Mouse (Mus musculus) adrenal gland, postnatal 14 days (tissue): ENCODE data around the gene Cog8. TPM values are rescaled to one million over a fixed set of nuclear protein-coding genes. Genes with fewer than 3 reads are reported as not detected.
"Not testable (repeated sequence)": the region's sequence is repeated elsewhere in the genome, so short reads cannot be mapped to it uniquely, and the experiment has no call there.

Experiments
- DNase-seq: peaks from one replicate; pipeline ENCODE4 v3.0.0; 2021; ENCODE audit warnings: mixed read lengths
- microRNA-seq, 2 experiments: library from miRNA; unstranded; fragments of <30 nt; microRNA quantifications; one replicate each; pipeline ENCODE4 v1.2.0; 2021
- total RNA-seq: library from RNA; stranded (reverse); gene quantifications from 2 replicates; pipeline ENCODE4 v1.2.3, GENCODE M21; 2021

The Cog8 gene
- total RNA-seq, 1 experiment from 2014 or later, result 29.4 TPM

- no peak for DNase-seq
Measured at GRCm38 (mm10) chr8:107045478-107045877, 11.0 kb downstream of the Cog8 start.

DNA sequence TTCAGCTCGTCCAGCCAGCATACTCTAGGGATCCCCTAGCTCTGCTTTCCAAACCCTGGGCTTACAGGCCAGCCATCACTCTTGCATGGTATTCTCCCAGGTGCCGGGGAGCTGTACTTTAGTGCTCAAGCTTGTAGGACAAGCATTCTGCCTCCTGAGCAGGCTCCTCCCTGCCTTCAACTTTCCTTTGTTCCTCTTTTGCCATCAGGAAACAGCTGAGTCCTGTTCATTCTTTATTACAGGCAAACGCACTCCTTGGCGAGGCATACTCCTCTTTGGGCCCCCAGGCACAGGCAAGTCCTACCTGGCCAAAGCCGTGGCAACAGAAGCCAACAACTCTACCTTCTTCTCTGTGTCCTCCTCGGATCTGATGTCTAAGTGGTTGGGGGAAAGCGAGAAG is 15.9 kb downstream of the Cog8 start:
- no peak for DNase-seq

DNA sequence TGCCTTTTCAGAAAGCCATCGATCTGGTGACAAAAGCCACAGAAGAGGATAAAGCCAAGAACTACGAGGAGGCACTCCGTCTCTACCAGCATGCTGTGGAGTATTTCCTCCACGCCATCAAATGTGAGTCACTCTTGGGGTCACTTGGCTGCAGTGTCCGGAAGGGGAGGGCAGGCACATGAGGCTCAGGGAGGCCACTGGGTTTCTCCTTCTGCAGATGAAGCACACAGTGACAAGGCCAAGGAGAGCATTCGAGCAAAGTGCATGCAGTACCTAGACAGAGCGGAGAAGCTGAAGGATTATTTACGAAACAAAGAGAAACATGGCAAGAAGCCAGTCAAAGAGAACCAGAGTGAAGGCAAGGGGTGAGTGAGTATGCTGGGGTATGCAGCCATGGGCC is 19.9 kb downstream of the Cog8 start:
- peak; percentile 59 for DNase-seq

GRCm38 (mm10) chr8:107035641-107036040 is 20.8 kb downstream of the Cog8 start:
- no peak for DNase-seq

DNA sequence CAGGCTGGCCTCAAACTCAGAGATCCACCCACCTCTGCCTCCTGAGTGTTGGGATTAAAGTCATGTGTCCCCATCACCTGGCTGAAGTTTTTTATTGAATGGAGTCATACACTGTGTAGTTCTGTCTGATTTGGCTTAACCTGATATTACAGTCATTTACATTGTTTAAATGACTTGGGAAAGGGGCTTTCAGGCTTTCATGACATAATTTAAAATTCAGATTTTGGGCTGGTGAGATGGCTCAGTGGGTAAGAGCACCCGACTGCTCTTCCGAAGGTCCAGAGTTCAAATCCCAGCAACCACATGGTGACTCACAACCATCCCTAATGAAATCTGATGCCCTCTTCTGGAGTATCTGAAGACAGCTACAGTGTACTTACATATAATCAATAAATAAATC is 22.9 kb downstream of the Cog8 start:
- DNase-seq, result not testable (repeated sequence)

- no peak for DNase-seq
Measured at GRCm38 (mm10) chr8:107031577-107032090, 24.9 kb downstream of the Cog8 start.

DNA sequence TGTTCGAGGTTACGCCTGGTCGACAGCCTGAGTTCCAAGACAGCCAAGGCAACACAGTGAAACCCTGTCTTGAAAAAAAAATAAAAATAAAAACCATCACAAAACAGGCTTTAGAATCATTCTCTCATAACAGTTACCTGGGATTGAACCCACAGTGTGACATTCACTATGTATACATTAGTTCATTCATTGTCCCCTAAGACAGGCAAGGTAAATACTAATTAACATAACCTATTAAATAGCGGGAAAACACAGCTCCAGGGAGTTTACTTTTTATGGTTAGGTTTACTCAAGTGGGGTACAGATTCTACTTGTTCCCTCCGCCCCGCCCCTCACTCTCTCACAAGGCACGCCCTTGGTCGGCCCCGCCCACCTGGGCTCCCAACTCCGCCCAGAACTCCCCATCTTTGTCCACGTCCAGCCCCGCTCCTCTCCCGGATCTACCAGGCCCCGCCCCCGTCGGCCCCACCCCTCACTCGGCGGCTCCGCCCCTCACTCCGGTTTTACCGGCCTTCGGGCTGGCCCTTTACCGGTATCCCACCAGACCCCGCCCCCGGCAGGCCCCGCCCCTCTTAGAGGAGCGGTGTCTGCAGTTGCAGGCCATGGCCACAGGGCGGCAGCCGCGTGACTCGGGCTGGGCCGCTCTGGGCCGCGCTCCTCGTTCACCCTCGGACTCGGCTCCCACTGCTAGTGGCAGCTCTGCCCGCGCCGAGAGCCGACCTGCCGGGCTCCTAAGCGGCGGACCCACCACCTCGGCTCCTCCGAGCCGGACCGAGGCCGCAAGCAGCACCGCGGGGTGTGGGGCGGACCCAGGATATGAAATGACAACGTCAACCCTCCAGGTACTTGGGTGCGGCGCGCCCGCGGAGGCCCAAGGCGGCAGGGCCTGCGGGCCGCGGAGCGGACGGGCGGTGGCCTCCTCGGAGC is 25.6 kb downstream of the Cog8 start, which contains the start of gene Vps4a:
TSS of gene Vps4a (plus strand) at position 573 of the 927 bp plus-strand sequence.
- peak; percentile 99 for DNase-seq

GRCm38 (mm10) chr8:107030058-107030457 is 26.4 kb downstream of the Cog8 start:
- DNase-seq, result no peak

- DNase-seq, result no peak
Measured at GRCm38 (mm10) chr8:107029310-107029709, 27.2 kb downstream of the Cog8 start.

DNA sequence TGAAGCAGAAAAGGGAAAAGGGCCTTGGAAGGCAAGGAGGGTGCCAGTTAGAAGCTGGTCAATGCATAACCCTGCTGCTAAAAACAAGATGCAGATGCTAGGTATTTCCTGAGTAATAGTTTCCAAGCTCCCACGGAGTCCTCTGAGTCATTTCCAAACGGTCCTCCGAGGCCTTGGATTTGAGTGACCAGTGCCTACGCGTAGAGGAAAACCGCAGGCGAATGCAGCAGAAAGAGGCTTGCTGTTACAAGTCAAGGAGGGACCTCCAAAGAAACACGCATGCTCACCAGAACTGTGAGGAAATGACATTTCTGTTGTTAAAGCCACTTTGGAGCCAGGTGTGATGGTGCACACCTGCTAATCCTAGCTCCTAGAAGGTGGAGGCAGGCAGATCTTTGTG is 33.0 kb downstream of the Cog8 start:
- peak; percentile 71 for DNase-seq

GRCm38 (mm10) chr8:107014915-107015314 is 41.6 kb downstream of the Cog8 start:
- no peak for DNase-seq

DNA sequence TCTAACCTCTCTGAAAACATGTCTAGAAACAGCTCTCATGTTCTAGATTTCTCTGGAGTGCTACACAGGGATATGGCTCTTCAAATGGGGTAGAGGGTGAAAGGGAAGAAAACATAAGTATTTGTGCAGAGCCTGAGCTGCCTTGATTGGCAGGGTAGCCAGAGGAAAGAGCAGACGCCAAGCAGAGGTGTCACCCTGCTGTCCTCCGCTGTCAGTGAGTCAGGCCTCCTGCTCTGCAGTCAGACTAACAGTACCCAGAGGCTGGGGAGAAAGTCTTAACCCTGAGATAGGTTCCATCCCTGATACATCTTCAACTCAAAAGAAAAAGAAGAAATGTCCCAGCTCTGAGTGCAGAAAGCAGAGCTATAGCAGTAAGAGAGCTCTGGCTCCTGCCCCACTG is 43.8 kb downstream of the Cog8 start:
- no peak for DNase-seq

DNA sequence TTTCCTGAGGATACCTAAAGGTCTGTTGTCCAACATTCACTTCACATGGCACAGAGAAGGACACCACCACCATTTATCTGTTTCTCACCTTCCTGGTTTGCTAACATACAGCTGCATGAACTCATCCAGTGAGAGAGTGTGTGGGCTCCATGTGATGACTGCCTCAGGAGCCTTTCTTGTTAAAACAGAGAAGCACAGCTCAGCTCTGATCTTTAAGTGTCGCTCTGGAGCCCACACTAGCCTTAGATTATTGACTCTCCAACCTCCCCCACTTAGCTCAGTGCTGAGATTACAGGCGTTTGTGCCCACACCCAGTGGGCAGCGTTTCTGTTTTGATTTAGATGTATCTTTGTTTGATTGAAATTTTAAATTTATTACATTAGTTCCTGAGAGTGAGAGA is 48.7 kb downstream of the Cog8 start:
- no peak for DNase-seq

DNA sequence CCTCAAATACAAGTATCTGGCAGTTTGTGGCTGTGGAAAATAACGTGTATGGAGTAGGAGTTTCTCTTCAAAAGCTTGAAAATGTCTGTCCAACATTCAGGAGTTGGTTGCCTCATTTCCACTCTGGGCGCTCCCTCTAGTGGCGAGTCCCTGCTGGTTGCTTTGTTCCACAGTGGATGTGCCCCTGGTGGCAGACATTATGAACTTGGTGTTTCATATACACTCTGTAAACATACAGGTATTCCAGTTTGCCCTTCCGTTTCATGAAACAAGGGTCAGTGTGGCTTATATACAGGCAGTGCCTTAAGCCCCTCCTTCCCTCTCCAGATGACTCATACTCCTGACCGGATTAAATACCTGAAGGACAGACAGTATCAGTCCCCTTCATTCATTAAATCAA is 54.0 kb downstream of the Cog8 start:
- peak; percentile 94 for DNase-seq

DNA sequence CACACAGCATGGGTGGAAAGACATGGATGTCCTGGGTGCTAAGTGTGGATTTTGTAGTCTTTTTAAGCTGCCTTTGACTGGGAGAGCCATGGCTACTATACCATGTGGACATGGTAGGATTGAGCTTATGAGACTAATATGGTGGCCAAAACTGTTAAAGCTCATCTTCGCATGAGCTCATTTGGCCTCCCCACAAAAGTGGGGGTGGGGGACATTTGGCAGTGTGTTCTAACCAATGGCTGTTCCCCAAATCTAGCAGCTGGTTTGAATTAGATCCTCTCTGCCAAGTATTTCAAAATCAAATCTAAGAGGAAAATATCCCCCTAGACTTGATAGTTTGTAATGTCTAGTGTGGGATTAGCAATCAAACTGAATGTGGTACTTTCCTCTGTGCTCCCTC is 57.4 kb downstream of the Cog8 start:
- DNase-seq, result no peak

- no peak for DNase-seq
Measured at GRCm38 (mm10) chr8:106997416-106997815, 59.1 kb downstream of the Cog8 start.

DNA sequence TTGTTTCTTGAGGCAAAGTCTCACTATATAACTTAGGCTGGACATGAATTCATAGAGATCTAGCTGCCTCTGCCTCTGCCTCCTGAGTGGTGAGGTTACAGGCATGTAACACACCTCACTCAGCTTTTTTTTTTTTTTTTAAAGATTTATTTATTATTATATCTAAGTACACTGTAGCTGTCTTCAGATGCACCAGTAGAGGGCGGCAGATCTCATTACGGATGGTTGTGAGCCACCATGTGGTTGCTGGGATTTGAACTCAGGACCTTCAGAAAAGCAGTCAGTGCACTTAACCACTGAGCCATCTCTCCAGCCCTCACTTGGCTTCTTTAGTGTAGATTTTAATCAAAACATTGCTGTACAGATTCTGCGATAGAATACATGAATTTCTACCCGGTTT is 60.1 kb downstream of the Cog8 start:
- DNase-seq, result peak; percentile 29

Small RNA genes within 50 kb of the gene (microRNA-seq; reads per million reads assigned to microRNA genes)
- 0.38 to 0.85 reads per million in 2 experiments for gene Mir7075

Other genes with a start within 250 kb of the Cog8 start
- 0.83 and 1.0 TPM in 2 replicates for gene Has3, start 186.4 kb downstream of the Cog8 start, total RNA-seq
- gene Utp4, start 163.1 kb downstream of the Cog8 start, total RNA-seq, result 47.2 and 49.9 TPM in 2 replicates
- gene Sntb2, start 120.9 kb downstream of the Cog8 start, total RNA-seq, result 24.2 and 28.2 TPM in 2 replicates
- gene Vps4a, start 25.5 kb downstream of the Cog8 start, total RNA-seq, result 58.6 and 63.6 TPM in 2 replicates
- gene Pdf, start 8.1 kb downstream of the Cog8 start, total RNA-seq, result 34.9 and 38.6 TPM in 2 replicates
- gene Nip7, start 188 bp upstream of the Cog8 start, total RNA-seq, result 40.1 and 50.2 TPM in 2 replicates
- gene Tmed6, start 9.0 kb upstream of the Cog8 start, total RNA-seq, result not detected in 2 replicates
- 25.0 and 26.2 TPM in 2 replicates for gene Terf2, start 39.9 kb upstream of the Cog8 start, total RNA-seq
- gene Cyb5b, start 94.0 kb upstream of the Cog8 start, total RNA-seq, result 260 and 305 TPM in 2 replicates
- gene Nfat5, start 236.8 kb upstream of the Cog8 start, total RNA-seq, result 108 and 110 TPM in 2 replicates